Mouse (Mus musculus) hindbrain, postnatal 0 days (tissue): Measurements from ENCODE around the gene Tcp11. TPM values are rescaled to one million over a fixed set of nuclear protein-coding genes. Genes with fewer than 3 reads are reported as not detected.
A peak's percentile ranks its signal among the peaks of the same experiment; 100 is the strongest.

ENCODE experiments used
- ATAC-seq: fragments of 200-750 bp; cut with Nextera tagmentation; 2 replicates; pipeline ENCODE4 v1.8.0; 2017; ENCODE audit warnings: mild to moderate bottlenecking, moderate TSS enrichment, moderate library complexity
- DNase-seq: peaks from one replicate; pipeline ENCODE4 v3.0.0-alpha.2; 2015; ENCODE audit warnings: low spot score
- H3K27ac ChIP-seq: fragments of 300-500 bp; sonication (generic); 2 replicates; pipeline ENCODE4 v1.5.1; 2014; ENCODE audit warnings: mild to moderate bottlenecking
- H3K27me3 ChIP-seq: fragments of 300-500 bp; sonication (generic); 2 replicates; pipeline ENCODE4 v1.6.1; 2014; ENCODE audit warnings: low read length, mixed read lengths; ENCODE audit not compliant: insufficient read depth
- H3K36me3 ChIP-seq: fragments of 300-500 bp; sonication (generic); 2 replicates; pipeline ENCODE4 v1.6.1; 2014; ENCODE audit warnings: low read length, mixed read lengths; ENCODE audit not compliant: insufficient read depth
- H3K4me1 ChIP-seq: fragments of 300-500 bp; sonication (generic); 2 replicates; pipeline ENCODE4 v1.6.1; 2014; ENCODE audit warnings: antibody characterized with exemption, low read length, mixed read lengths; ENCODE audit not compliant: insufficient read depth
- H3K4me2 ChIP-seq: fragments of 300-500 bp; sonication (generic); 2 replicates; pipeline ENCODE4 v1.6.1; 2014; ENCODE audit warnings: low read depth, mild to moderate bottlenecking, low read length, moderate library complexity, mixed read lengths
- H3K4me3 ChIP-seq: fragments of 300-500 bp; sonication (generic); 2 replicates; pipeline ENCODE4 v1.5.1; 2014; ENCODE audit warnings: low read length
- H3K9ac ChIP-seq: fragments of 300-500 bp; sonication (generic); replicated peaks from 2 replicates; pipeline ENCODE4 v1.6.1; 2014; ENCODE audit warnings: mild to moderate bottlenecking, low read length, moderate library complexity, mixed read lengths
- H3K9me3 ChIP-seq: fragments of 300-500 bp; sonication (generic); 2 replicates; pipeline ENCODE4 v1.6.1; 2016; ENCODE audit warnings: low read length, mixed read lengths
- CTCF ChIP-seq: IDR thresholded peaks from 2 replicates; pipeline ENCODE4 v1.5.1; 2016; ENCODE audit warnings: antibody characterized with exemption, control low read depth, low read depth
- WGBS: fragments of 180-500 bp; shearing (Covaris S2); extraction: QIAGEN DNeasy Blood & Tissue Kit; methylation state at CpG from one replicate; pipeline ENCODE4 v1.1.7; 2014; 5-methylcytosine and 5-hydroxymethylcytosine counted together
- polyA plus RNA-seq: library from polyadenylated mRNA; unstranded; fragments of >200 nt; fragmentation: Nextera tagmentation; extraction: Ambion mirVana; gene quantifications from 2 replicates; pipeline ENCODE4 v1.2.1, GENCODE M21; 2015
- total RNA-seq: library from RNA; depleted of rRNA; stranded (reverse); fragments of >200 nt; gene quantifications from 2 replicates; pipeline ENCODE4 v1.2.3, GENCODE M21; 2014; rRNA removed

The Tcp11 gene
- total and polyA plus RNA-seq, 2 experiments from 2014 or later: 1.9 to 3.6 TPM

DNA sequence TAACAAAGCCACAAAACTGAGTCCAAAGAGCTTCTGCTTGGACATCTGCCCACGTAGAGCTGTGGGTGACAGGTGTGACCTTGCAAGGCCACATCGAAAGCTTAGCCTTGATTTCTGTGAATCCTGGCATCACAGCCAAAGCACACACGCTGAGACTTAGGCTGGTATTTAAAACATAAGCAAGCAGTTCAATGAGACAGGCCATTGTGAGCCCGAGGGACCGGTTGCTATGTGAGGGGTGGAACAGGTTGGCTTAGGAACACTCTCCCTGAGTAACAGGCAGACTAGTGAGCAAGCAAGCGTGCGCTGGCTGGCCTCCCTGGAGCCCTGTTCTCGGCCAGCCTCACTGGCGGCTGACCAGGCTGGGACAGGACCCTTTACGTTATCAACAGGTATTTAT lies 58.5 kb downstream of the Tcp11 start:
- TF ChIP-seq CTCF: no peak
- 47% methylated on average over 10 of the region's 10 CpGs for WGBS
- Histone ChIP-seq H3K4me3 (no peak overlapping the region), H3K9ac (no peak overlapping the region), H3K9me3 (no peaks in the 10 kb centered on the region), H3K4me2 (no peak overlapping the region), H3K27ac (peak overlapping the region; percentile 34; the same call in 1 of the 2 replicates), H3K4me1 (peaks cover 33% of the 10 kb centered on the region), H3K36me3 (no peaks in the 10 kb centered on the region), H3K27me3 (no peaks in the 10 kb centered on the region)
- ATAC-seq: peak; percentile 34; the same call in 1 of the 2 replicates
- DNase-seq: peak; percentile 56

DNA sequence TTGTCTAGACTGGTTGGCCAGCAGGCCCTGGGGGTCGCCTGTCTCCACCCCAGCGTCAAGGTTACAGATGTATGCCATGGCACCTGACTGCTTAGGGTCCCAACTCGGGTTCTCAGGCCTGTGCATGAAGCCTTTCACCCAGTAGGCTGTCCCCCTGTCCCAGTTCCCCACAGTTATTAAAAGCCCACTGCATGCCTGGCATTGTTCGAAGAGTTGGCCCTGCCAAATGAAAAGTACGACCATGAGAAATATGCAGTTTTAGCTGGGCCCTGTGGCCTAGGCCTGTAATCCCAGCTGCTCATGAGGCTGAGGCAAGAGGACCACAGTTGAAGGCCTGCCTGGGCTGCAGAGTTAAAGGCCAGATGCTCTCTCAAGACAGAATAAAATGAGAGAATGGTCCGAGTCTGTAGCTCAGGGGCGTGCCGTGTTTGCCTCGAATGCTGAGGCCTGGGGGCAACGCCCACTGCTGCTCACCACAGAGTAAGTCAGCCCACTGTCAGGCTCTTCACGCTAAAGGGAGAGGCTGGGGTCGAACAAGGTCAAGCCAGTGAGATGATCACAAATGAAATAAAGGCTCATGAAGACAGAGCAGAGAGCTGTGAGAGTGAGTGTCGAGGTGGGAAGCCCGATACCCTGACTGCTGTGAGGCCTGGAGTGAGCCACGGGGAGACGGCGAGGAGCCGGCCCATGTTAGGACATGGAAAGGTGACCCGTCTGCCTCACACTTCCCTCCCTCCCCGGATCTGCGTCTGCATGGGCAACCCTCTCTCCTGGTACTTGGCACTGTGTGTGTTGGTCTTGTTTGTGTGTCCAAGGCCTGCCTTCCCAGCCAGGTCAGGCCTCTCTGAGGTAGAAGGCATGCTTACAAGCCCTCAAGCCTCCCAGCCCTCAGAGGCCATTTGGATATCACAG lies 60.4 kb downstream of the Tcp11 start:
- TF ChIP-seq CTCF: no peak
- ATAC-seq (no peak), DNase-seq (no peak)
- Histone ChIP-seq H3K9me3 (no peaks in the 10 kb centered on the region), H3K27me3 (no peaks in the 10 kb centered on the region), H3K4me1 (peaks cover 22% of the 10 kb centered on the region), H3K36me3 (no peaks in the 10 kb centered on the region), H3K27ac (0 out of 2 replicates have a peak overlapping the region, but pooled peaks have one; percentile 26), H3K4me2 (no peak overlapping the region), H3K9ac (no peak overlapping the region), H3K4me3 (no peak overlapping the region)
- WGBS: 65% methylated on average over 21 of the region's 21 CpGs

DNA sequence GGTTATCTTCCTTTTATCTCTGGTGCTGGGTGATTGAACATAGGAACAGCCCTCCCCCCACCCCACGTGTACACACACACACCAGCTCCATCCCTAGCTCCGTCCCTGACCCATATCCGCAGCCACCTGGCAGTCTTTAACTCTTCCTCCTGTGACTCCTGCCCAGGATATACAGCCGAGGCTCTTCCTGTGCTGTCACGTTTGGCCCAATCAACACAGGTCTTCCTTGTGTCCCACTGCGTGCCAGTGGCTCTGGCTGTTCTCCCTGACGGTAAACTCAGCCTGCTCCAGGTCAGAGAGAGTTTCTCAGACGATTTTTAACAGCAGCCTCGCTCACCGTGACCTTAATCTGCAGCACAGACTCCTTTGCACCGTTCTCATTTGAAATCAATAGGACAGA lies 61.7 kb downstream of the Tcp11 start:
- H3K27me3 ChIP-seq: no peaks in the 10 kb centered on the region
- WGBS: 47% methylated on average over 11 of the region's 11 CpGs
- no peak overlapping the region for H3K4me2 ChIP-seq
- H3K9ac ChIP-seq: no peak overlapping the region; the same call in 1 of the 2 replicates
- 0 out of 2 replicates have a peak overlapping the region, but pooled peaks have one; percentile 11 for H3K27ac ChIP-seq
- DNase-seq (no peak), ATAC-seq (no peak)
- no peaks in the 10 kb centered on the region for H3K9me3 ChIP-seq
- peaks cover 18% of the 10 kb centered on the region for H3K4me1 ChIP-seq
- TF ChIP-seq CTCF: no peak
- no peaks in the 10 kb centered on the region for H3K36me3 ChIP-seq
- no peak overlapping the region for H3K4me3 ChIP-seq

DNA sequence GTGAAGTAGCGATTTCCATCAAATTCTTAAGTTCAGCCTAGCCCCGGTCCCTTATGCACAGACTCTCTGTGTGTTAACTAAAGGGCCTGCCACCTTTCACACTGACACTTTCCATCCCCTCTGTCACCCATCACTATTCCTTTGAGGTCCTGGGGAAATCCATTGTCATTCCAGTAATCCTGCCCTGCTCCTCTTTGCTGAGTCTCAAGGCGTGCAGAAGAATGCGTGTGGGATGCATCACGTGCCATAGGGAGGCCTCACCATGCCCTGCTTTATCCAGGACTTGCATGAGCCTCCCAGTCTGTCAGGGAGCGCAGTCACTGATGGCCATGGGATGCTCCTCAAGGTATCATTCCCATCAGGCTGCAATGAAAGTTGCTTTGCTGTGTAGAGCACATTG lies 62.1 kb downstream of the Tcp11 start:
- Histone ChIP-seq H3K36me3 (no peaks in the 10 kb centered on the region), H3K4me2 (no peak overlapping the region), H3K4me3 (no peak overlapping the region), H3K27me3 (no peaks in the 10 kb centered on the region), H3K4me1 (peaks cover 22% of the 10 kb centered on the region), H3K27ac (no peak overlapping the region), H3K9me3 (no peaks in the 10 kb centered on the region), H3K9ac (no peak overlapping the region)
- 51% methylated on average over 6 of the region's 6 CpGs for WGBS
- DNase-seq (no peak), ATAC-seq (no peak)
- no peak for TF ChIP-seq CTCF

Other genes with a start within 250 kb of the Tcp11 start
- gene Snrpc, start 242.5 kb downstream of the Tcp11 start, total RNA-seq: 124 and 146 TPM in 2 replicates
- gene Snrpc, start 242.5 kb downstream of the Tcp11 start, polyA plus RNA-seq: 235 TPM in 2 replicates
- gene Uhrf1bp1, start 224.2 kb downstream of the Tcp11 start, total RNA-seq: 18.1 and 19.9 TPM in 2 replicates
- 3.4 and 3.6 TPM in 2 replicates for gene Uhrf1bp1, start 224.2 kb downstream of the Tcp11 start, polyA plus RNA-seq
- 102 and 114 TPM in 2 replicates for gene Anks1, start 171.3 kb downstream of the Tcp11 start, total RNA-seq
- gene Anks1, start 171.3 kb downstream of the Tcp11 start, polyA plus RNA-seq: 35.0 and 35.8 TPM in 2 replicates
- 7.7 and 15.3 TPM in 2 replicates for gene Taf11, start 170.8 kb downstream of the Tcp11 start, total RNA-seq
- gene Taf11, start 170.8 kb downstream of the Tcp11 start, polyA plus RNA-seq: 54.6 and 62.0 TPM in 2 replicates
- gene Scube3, start 61.5 kb upstream of the Tcp11 start, total RNA-seq: 10.7 and 10.9 TPM in 2 replicates
- gene Scube3, start 61.5 kb upstream of the Tcp11 start, polyA plus RNA-seq: 2.1 TPM in 2 replicates
- gene Zfp523, start 96.5 kb upstream of the Tcp11 start, total RNA-seq: 76.0 and 78.3 TPM in 2 replicates
- 37.7 and 39.3 TPM in 2 replicates for gene Zfp523, start 96.5 kb upstream of the Tcp11 start, polyA plus RNA-seq
- gene Def6, start 127.1 kb upstream of the Tcp11 start, total RNA-seq: 5.4 and 13.0 TPM in 2 replicates
- 7.8 and 9.9 TPM in 2 replicates for gene Def6, start 127.1 kb upstream of the Tcp11 start, polyA plus RNA-seq
- 16.4 and 16.6 TPM in 2 replicates for gene Ppard, start 152.1 kb upstream of the Tcp11 start, total RNA-seq
- gene Ppard, start 152.1 kb upstream of the Tcp11 start, polyA plus RNA-seq: 1.4 and 1.7 TPM in 2 replicates
- 38.7 and 46.5 TPM in 2 replicates for gene Fance, start 232.9 kb upstream of the Tcp11 start, total RNA-seq
- 23.6 and 27.2 TPM in 2 replicates for gene Fance, start 232.9 kb upstream of the Tcp11 start, polyA plus RNA-seq
- gene Rpl10a, start 247.8 kb upstream of the Tcp11 start, total RNA-seq: 699 and 1,071 TPM in 2 replicates
- gene Rpl10a, start 247.8 kb upstream of the Tcp11 start, polyA plus RNA-seq: 337 and 355 TPM in 2 replicates